Mouse (Mus musculus) central nervous system, embryonic 18 days (tissue): ENCODE data around the gene Duxbl3. TPM values are rescaled to one million over a fixed set of nuclear protein-coding genes. Genes with fewer than 3 reads are reported as not detected.

ENCODE experiments used
- polyA plus RNA-seq: library from polyadenylated mRNA; depleted of rRNA; stranded (reverse); fragments of >200 nt; gene quantifications from 2 replicates; pipeline ENCODE4 v1.2.3, GENCODE M21; 2012; rRNA removed

The Duxbl3 gene
- polyA plus RNA-seq, result 3.0 and 3.4 TPM in 2 replicates

DNA sequence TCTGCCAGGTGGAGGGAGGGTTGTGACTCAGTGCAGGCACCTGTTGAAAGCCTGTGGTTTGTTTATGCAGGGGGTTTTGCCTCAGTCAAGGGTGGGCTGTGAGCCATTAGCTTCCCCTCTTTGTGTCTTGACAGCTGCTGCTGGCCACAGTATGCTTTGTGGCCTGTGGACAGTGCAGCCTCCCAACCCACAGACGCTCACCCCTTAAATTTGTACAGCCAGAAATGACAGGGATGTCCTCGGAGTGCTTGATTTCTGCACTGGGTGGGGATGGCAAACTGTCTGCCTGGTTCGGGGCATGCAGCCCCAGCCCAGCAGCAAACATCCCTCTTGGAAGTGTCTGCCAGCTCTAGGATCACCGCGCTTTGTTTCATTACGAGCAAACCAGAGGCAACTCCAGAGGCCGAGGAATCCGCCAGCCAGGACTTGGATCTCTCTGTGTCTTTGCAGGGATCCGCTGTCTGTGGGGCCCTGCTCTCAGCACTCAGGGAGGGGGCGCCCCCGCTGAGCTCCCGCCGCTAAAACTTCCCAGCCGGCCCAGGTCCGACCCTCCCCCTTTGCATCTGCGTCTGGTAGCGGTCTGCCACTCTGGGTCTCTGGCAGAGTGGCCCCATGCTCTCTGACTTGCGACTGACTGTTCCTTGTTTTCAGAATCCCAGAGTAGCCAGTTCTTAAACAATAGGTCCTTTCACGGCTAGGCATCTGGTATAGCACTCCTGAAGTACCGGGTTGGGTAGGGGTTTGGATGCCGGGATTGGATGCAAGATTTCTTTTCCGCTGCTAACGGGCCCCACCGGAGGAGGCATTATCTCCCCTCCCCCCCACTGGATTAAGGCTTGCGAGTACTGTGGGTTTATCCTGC, at the start of gene Duxbl3:
Duxbl3 (plus strand) TSS at position 207 of the 862 bp plus-strand sequence.

Other genes with a start within 250 kb of the Duxbl3 start
- gene Gm9780, start 215.3 kb upstream of the Duxbl3 start, polyA plus RNA-seq, result 6.4 and 9.4 TPM in 2 replicates
- not detected in 2 replicates for gene Tmem254c, start 190.6 kb upstream of the Duxbl3 start, polyA plus RNA-seq
- not detected in 2 replicates for gene Cphx2, start 176.4 kb upstream of the Duxbl3 start, polyA plus RNA-seq
- not detected in 2 replicates for gene Cphx3, start 175.7 kb upstream of the Duxbl3 start, polyA plus RNA-seq
- gene Duxbl2, start 139.6 kb upstream of the Duxbl3 start, polyA plus RNA-seq, result not detected in 2 replicates
- gene Plac9b, start 75.5 kb upstream of the Duxbl3 start, polyA plus RNA-seq, result 5.4 and 6.8 TPM in 2 replicates
- 23.6 and 25.8 TPM in 2 replicates for gene Tmem254b, start 50.9 kb upstream of the Duxbl3 start, polyA plus RNA-seq